Mouse (Mus musculus) frontal cortex, postnatal 10 days (tissue): ENCODE results near the gene Birc6.

Source experiments
- DNase-seq, 2 experiments: peaks; one replicate each; pipeline ENCODE4 v3.0.0; 2022; ENCODE audit warnings: low spot score in 2 of 2, mixed read lengths in 1 of 2

Birc6 gene

GRCm38 (mm10) chr17:74527729-74528607 lies at the start of gene Birc6:
Gene Birc6, plus strand, starts transcription at chr17:74528295.
- peak; percentile 100 for DNase-seq

- no peak for DNase-seq
Observed at GRCm38 (mm10) chr17:74480361-74481069, 47.6 kb upstream of the Birc6 start.

DNA sequence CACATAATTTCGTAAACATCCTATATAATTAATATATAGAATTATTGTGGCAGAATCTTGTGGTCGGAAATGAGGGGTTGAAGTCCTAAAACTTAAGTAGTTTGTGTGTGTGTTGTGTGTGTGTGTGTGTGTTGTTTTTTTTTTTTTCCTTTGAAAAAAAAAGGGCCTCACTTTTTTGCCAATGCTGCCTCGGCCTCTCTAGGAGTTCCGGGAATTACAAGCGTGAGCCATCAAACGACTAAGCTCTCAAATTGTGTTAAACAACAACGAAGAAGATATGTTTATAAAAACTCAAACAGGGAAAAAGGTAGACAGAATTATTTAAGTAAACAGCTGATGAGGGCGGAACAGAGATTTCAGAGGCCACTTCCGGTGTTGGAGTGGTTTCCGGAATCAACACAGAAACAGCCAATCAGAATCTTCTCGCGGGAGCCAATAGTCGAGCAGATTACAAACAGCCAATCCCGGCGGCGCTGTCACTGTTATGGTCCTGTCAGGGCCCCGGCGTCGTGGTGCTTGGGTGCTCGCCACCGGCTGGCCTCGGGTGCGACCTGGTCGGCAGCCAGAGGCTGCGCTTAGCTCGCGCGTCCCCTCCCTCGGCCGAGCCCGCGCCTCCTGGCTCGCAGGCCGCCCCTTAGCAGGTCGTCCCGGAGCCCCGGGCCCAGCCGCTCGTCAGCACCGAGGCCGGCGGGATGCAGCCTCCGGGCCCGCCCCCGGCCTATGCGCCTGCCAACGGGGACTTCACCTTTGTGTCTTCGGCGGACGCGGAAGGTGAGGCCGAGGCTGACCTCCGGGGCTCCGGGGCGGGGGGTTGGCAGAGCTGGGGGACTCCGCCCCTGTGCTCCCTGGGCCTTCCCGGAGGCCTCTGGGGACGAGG lies 38.8 kb upstream of the Birc6 start, which contains the start of gene Yipf4:
TSS of gene Yipf4 (plus strand) at position 470 of the 877 bp plus-strand sequence.
- peak; percentile 91 to 95 for DNase-seq

DNA sequence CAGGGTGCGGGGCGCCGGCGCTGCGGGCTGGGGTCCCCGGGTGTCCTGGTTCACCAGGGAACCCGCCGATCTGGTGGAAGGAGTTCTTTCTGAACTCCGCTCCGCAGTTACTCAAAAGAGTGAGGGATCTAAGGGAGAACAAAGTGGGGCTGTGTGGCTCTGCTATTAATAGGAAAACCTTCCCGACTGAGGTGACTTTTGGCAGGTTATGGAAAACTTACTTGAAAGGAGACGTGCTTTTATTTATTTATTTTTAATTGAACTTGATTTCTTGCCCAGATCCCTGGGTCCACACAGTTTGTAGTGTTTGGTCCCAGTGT lies 38.2 kb upstream of the Birc6 start:
- DNase-seq: no peak

DNA sequence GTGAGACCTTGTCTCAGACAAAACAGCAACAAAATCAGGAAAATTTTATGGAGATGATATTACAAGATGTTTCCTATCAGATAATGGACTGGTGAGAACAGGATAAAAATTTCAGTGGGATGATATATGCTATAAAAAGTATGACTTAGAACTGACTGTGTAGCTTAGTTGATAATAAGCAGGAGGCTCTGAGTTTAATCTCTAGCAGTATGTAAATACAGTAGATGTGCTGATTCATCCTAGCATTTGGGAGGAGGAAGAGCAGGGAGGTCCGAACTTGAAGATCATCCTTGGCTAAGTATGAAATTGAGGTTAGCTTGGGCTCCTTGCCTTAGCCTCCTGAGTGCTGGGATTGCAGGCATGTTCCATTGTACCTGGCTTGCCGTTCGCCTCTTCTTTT lies 36.5 kb upstream of the Birc6 start:
- no peak for DNase-seq

- DNase-seq: no peak
Observed at GRCm38 (mm10) chr17:74500204-74500603, 27.9 kb upstream of the Birc6 start.

DNA sequence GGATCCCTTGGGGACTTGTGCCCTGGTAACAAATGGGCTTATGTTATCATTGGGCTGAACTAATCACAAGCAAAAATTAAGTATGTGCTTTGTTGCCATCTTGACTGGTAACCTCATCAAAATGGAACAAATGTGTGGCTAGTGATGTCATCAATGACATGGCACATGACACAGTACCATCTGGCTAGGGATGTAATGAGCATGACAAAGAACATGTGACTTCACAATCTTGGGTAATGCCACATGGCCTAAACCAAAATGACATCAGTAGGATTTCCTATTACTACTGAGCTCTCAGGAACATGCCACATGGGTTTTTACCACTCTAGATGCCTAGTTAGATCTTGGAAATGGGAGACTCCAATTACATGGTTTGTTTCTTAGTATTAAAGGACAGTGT lies 27.0 kb upstream of the Birc6 start:
- DNase-seq: no peak

GRCm38 (mm10) chr17:74507934-74508333 lies 20.2 kb upstream of the Birc6 start:
- no peak for DNase-seq

DNA sequence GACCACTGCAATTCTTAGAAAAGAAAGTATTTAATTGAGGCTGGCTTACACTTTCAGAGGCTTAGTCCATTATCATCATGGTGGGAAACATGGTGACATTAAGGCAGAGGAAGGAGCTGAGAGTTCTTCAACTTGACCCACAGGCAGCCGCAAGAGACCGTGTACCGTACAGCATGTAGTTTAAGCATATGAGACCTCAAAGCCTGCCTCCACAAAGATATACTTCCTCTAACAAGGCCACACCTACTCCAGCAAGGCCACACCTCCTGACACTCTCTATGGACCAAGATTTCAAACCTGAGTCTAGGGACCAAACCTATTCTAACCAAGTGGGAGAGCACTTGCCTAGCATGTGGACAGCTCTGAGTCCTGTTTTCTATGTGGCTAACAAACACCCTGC lies 19.5 kb upstream of the Birc6 start:
- no peak for DNase-seq

- DNase-seq: no peak
Observed at GRCm38 (mm10) chr17:74512308-74512707, 15.8 kb upstream of the Birc6 start.

- no peak for DNase-seq
Observed at GRCm38 (mm10) chr17:74522797-74523723, 5.0 kb upstream of the Birc6 start.

DNA sequence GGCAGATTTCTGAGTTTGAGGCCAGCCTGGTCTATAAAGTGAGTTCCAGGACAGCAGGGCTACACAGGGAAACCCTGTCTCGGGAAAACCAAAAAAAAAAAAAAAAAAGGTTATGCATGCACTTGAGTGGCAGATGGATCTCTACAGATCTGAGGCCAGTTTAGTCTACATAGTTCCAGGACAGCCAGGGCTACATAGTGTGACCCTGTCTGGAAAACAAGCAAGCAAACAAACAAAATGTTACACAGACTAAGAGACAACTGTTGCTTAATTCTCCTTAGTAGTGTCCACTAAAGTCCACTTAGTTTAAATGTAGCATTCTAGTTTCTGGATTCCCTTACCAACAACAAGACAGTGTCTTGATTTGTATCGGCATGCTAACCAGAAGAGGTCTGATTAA lies 2.0 kb upstream of the Birc6 start:
- no peak for DNase-seq

DNA sequence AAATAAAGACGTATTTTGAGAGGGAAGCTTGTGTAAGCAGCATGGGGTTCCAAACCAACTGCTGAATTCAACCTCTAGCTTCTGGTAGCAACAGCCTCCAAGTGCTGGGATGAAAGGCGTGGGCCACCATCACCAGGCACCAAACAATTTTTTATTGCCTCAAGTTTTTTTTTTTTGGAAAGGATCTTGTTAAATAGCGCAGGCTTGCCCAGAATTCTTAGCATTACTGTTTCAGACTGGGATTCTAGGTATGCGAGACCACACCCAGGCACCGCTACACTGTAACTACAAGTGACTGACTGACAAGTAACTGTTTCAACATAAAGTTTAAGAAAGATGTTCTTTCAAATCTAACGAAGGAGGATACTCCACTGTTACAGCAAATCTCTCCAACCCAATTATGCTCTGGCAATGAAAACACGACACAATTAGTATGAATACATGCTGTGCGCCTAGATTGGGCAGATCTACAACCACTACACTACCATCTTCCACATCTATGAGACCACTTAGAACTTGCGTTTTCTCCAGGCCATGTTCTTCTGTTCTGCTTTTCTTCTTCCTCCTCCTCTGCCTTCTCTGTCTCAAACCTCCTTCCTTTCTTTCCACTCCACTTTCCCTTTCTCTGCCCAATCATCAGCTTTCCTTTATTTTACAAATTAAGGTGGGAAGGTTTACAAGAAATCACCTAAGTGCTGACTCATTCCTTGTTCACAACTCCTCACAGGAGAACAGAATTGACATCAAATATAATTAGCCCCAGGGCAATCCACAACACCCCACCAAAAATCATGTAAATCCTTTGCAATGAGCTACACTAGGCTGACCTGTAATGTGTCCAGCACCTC lies 1.1 kb upstream of the Birc6 start:
- DNase-seq: no peak

DNA sequence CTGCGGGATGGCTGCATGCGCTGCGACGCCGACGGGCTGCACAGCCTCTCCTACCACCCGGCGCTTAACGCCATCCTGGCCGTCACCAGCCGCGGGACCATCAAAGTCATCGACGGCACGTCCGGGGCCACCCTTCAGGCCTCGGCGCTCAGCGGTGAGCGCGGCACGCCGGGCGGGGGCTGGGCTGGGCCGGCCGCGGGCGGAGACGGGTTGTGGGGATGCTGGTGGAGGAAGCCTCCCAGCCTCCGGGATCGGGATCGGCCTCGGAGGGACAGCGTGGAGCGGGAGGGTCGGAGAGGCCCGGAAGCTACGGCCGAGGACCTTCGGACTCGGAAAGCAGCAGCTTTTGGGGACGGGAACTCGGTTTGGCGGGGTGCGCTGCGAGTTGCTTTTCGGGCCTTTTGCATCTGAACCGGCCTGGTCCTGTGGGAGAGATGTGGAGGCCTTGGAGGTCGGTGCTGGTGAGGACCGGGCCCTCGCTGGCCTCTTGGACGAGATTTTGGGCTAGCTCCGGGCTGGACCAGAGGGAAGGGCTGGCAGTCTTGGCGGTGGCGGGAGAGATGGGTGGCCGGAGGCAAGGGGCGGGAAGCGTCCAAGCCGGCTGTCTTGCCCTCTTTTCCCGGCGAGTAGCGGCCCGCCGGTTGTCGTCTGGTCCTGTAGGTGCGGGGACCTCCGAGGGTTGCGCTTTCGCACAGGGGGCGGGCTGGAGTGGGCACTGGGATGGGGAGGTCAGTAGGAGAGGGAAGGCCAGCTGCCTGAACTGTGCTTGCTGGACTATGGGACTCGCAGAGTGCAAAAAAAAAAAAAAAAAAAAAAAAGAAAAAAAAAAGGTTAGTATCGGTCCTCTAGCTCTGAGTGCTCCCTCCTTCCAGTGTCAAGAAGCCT lies 795 bp downstream of the Birc6 start:
- peak in 1 of 2 experiments; percentile 34 for DNase-seq

GRCm38 (mm10) chr17:74529533-74529824 lies 1.4 kb downstream of the Birc6 start:
- no peak for DNase-seq

DNA sequence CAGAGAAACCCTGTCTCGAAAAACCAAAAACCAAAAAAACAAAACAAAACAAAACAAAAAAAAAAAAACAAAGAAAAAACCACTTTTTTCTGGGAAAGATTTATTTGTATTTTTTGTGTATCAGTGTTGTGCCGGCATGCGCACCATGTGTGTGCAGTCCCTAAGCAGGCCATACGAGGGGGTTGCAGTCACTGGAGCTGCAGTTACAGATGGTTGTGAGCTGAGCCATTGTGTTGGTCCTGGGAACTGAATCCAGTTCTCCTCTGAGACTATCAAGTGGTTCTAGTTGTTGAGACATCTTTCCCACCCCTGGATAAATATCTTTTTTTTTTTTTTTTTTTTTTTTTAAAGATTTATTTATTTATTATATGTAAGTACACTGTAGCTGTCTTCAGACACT lies 6.9 kb downstream of the Birc6 start:
- no peak for DNase-seq

DNA sequence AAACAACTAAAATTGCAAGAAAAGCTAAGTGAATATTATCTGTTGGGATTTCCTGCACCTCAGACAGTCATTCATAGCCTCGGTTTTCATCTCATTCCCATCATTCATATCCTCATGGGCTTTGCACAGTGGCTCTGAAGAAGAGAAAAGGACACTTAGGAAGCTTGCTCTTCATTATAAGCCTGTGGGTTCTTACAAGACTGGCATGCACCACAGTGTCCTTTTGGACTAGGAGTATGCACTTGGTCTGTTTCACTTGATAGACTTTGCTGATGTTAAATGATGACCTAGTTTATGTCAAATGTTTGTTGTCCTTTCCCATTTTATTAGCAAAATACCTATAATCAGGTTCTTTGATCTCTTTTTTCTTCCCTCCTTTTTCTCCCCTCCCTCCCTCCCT lies 9.4 kb downstream of the Birc6 start:
- no peak for DNase-seq

DNA sequence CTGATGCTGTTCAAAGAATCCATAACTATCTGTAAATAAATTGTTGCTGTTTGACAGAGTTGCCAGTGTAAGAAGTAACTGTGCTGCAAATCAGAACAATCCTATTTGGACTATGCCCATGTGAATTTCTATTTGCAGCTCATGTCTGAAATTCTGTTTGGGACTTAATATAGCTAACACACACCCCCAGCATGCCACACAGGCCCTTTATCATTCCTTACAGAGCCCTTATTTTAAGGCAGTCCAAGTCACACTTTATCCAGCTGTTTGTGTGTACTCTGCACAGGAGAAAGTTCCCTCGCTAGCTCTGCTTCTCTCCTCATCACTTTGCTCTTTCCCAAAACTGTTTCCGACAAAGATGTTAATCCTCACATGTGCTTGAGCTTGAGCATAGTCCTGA lies 15.5 kb downstream of the Birc6 start:
- no peak for DNase-seq

DNA sequence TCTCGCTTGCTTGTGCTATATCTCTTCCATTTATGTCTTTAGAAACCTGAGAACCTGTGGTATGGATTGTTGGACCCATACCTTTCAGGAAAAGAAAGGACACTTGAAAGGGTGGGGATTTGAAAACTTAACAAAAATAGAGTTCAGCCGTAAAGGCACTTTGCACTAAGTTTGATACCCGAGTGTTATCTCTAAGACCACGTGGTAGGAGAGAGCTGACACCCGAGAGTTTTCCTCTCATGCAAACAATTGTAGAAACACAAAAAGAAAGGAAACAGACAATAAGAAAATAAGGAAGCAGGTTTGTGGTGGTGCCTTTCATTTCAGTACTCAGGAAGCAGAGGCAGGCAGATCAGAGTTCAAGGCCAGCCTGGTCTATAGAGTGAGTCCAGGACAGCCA lies 26.0 kb downstream of the Birc6 start:
- DNase-seq: no peak
